Mouse (Mus musculus): Measurements from ENCODE around the gene Prkrip1. TPM values are rescaled to one million over a fixed set of nuclear protein-coding genes. Genes with fewer than 3 reads are reported as not detected.

Prkrip1 gene
- polyA plus RNA-seq (2021; fragmentation: Nextera tagmentation): 51.5 and 52.0 TPM in 2 replicates
- long read RNA-seq, experiment 1, transcript Prkrip1-204 (6 exons, 3,893 nt): major isoform, 31 of 34 reads
- long read RNA-seq, experiment 1, partial matches to known transcripts: 0 of 34 reads
- long read RNA-seq, experiment 1, other reads (novel, unspliced or antisense): 3 of 34 reads
- long read RNA-seq, experiment 2, transcript Prkrip1-204 (6 exons, 3,893 nt): major isoform, 19 of 55 reads
- long read RNA-seq, experiment 2, partial matches to known transcripts: 32 of 55 reads
- long read RNA-seq, experiment 2, other reads (novel, unspliced or antisense): 4 of 55 reads

GRCm38 (mm10) chr5:136198474-136199391 is at the start of gene Prkrip1:
TSS of gene Prkrip1 (minus strand) at chr5:136198963.

DNA sequence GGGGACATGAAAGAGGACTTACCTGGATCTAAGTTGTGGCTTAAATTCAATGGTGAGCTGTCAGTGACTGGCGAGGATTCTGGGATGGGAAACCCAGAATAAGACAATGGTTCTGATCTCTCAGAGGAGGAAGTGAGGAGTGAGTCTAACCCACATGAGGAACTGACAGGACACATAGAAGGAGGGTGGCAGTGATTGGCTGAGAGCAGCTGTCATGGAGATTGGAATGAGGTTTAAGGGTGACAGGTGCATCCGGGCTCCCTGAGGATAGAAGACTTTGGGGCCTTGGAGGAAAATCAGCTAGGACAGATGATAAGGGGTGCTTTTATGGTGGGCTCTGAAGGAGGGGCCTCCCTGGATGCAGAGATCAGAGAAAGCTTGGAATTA is 47.7 kb upstream of the Prkrip1 start, which contains the start of gene Sh2b2:
Gene Sh2b2 (minus strand): TSS at position 105 of the 387 bp plus-strand sequence.

DNA sequence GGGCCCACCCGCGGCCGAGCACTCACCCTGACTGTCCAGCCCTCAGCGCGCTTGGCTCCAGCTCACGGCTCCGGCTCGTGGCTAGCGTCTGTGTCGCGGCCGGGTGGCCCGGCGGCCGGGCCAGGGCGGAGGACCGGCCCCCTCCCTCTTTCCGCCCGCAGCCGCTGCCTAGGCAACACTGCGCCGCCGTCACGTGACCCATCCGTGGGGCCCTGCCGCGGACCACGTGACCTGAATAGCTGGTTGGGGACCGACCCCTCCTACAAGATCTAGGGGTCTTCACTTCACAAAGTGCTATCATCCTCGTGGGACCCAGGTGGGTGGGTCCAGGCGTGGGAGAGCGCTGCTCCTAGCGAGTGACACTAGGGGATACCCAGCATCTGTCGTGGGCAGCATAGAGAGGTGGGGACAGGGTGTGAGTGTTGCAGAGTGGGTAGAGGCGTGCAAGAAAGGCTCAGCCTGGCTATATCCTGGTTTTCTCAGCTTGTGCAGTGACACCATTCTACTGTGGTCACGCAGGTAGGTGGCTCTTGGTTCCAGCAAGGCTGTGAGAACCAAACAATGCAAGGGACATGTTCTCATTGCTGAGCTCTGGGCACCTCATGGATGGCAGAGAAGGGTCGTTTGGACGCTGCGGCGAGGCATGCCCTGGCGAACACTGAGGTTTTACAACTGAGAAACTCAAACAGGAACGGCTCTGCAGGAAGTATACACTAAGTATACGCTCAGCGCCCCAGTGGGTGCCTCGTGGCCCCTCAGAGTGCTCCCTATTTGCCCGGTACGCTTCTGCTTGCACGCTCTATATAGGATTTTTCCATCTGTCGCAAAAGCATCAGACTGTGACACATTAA is 28.0 kb downstream of the Prkrip1 start, which contains the start of gene Orai2:
Gene Orai2 (minus strand): TSS at position 202 of the 851 bp plus-strand sequence.

GRCm38 (mm10) chr5:136135571-136136291 is 63.0 kb downstream of the Prkrip1 start, which contains the start of the genes Lrwd1 and Alkbh4:
TSS of gene Lrwd1 (minus strand) at chr5:136136074.
TSS of gene Alkbh4 (plus strand) at chr5:136136146.

Other genes with a start within 250 kb of the Prkrip1 start
- 0.65 and 1.0 TPM in 2 replicates for gene Ssc4d, start 224.4 kb downstream of the Prkrip1 start, polyA plus RNA-seq (2021; fragmentation: Nextera tagmentation)
- not detected in 2 replicates for gene Zp3, start 218.9 kb downstream of the Prkrip1 start, polyA plus RNA-seq (2021; fragmentation: Nextera tagmentation)
- gene Dtx2, start 204.2 kb downstream of the Prkrip1 start, polyA plus RNA-seq (2021; fragmentation: Nextera tagmentation): 6.4 and 6.8 TPM in 2 replicates
- gene Upk3b, start 160.5 kb downstream of the Prkrip1 start, polyA plus RNA-seq (2021; fragmentation: Nextera tagmentation): not detected in 2 replicates
- 0.94 and 1.1 TPM in 2 replicates for gene Upk3bl, start 144.5 kb downstream of the Prkrip1 start, polyA plus RNA-seq (2021; fragmentation: Nextera tagmentation)
- gene Rasa4, start 115.0 kb downstream of the Prkrip1 start, polyA plus RNA-seq (2021; fragmentation: Nextera tagmentation): 2.3 TPM in 2 replicates
- gene Polr2j, start 82.3 kb downstream of the Prkrip1 start, polyA plus RNA-seq (2021; fragmentation: Nextera tagmentation): 178 and 182 TPM in 2 replicates
- gene Lrwd1, start 62.9 kb downstream of the Prkrip1 start, polyA plus RNA-seq (2021; fragmentation: Nextera tagmentation): 5.1 and 5.8 TPM in 2 replicates
- gene Alkbh4, start 62.8 kb downstream of the Prkrip1 start, polyA plus RNA-seq (2021; fragmentation: Nextera tagmentation): 7.5 and 7.7 TPM in 2 replicates
- 34.4 and 36.2 TPM in 2 replicates for gene Orai2, start 28.2 kb downstream of the Prkrip1 start, polyA plus RNA-seq (2021; fragmentation: Nextera tagmentation)
- 0.81 and 2.9 TPM in 2 replicates for gene Sh2b2, start 47.6 kb upstream of the Prkrip1 start, polyA plus RNA-seq (2021; fragmentation: Nextera tagmentation)

Measured in left cerebral cortex, adult 6 months (tissue).